Mouse (Mus musculus): ENCODE data around the gene Zic5. TPM values are rescaled to one million over a fixed set of nuclear protein-coding genes. Genes with fewer than 3 reads are reported as not detected.
"Not testable (repeated sequence)": the region's sequence is repeated elsewhere in the genome, so short reads cannot be mapped to it uniquely, and the experiment has no call there.

The Zic5 gene
- polyA plus RNA-seq, 1 experiment from 2014 or later: not detected

- H3K9ac ChIP-seq (replicated peaks): no peak overlapping the region
- H3K27ac ChIP-seq (ENCODE audit: low read depth): no peak overlapping the region
- TF ChIP-seq CTCF (IDR thresholded peaks at IDR 0.05; ENCODE audit: low read depth) (no peak), EP300 (IDR thresholded peaks at IDR 0.05; ENCODE audit: low read depth) (no peak)
- no peak for DNase-seq
- H3K4me3 ChIP-seq (ENCODE audit: low read depth, low read length): no peak overlapping the region
- H3K36me3 ChIP-seq (replicated peaks; ENCODE audit: insufficient read depth, low read length): no peaks in the 10 kb centered on the region
- no peaks in the 10 kb centered on the region for H3K9me3 ChIP-seq (ENCODE audit: low read length)
- peaks cover 12% of the 10 kb centered on the region for H3K4me1 ChIP-seq (ENCODE audit: insufficient read depth)
- H3K4me2 ChIP-seq (ENCODE audit: low read depth, low read length): no peak overlapping the region
- 39% methylated on average over 9 of the region's 9 CpGs for WGBS (ENCODE audit: insufficient replicate concordance)
- no peak for ATAC-seq
- peaks cover 63% of the 10 kb centered on the region for H3K27me3 ChIP-seq (ENCODE audit: insufficient read depth, low read length)
Measured at GRCm38 (mm10) chr14:122461966-122462365, 3.5 kb downstream of the Zic5 start.

- Histone ChIP-seq H3K9me3 (ENCODE audit: low read length) (no peaks in the 10 kb centered on the region), H3K4me2 (ENCODE audit: low read depth, low read length) (no peak overlapping the region), H3K36me3 (replicated peaks; ENCODE audit: insufficient read depth, low read length) (no peaks in the 10 kb centered on the region), H3K9ac (replicated peaks) (no peak overlapping the region), H3K4me3 (ENCODE audit: low read depth, low read length) (no peak overlapping the region), H3K27me3 (ENCODE audit: insufficient read depth, low read length) (peaks cover 59% of the 10 kb centered on the region), H3K4me1 (ENCODE audit: insufficient read depth) (peaks cover 12% of the 10 kb centered on the region), H3K27ac (ENCODE audit: low read depth) (no peak overlapping the region)
- 51% methylated on average over 3 of the region's 3 CpGs for WGBS (ENCODE audit: insufficient replicate concordance)
- DNase-seq (no peak), ATAC-seq (no peak)
- no peak for TF ChIP-seq CTCF (IDR thresholded peaks at IDR 0.05; ENCODE audit: low read depth)
- TF ChIP-seq EP300 (IDR thresholded peaks at IDR 0.05; ENCODE audit: low read depth): no peak
Measured at GRCm38 (mm10) chr14:122461500-122461899, 4.0 kb downstream of the Zic5 start.

- no peaks in the 10 kb centered on the region for H3K9me3 ChIP-seq (ENCODE audit: low read length)
- peaks cover 12% of the 10 kb centered on the region for H3K4me1 ChIP-seq (ENCODE audit: insufficient read depth)
- TF ChIP-seq CTCF (IDR thresholded peaks at IDR 0.05; ENCODE audit: low read depth) (no peak), EP300 (IDR thresholded peaks at IDR 0.05; ENCODE audit: low read depth) (no peak)
- WGBS (ENCODE audit: insufficient replicate concordance): 56% methylated on average over 5 of the region's 5 CpGs
- no peak overlapping the region for H3K9ac ChIP-seq (replicated peaks)
- H3K36me3 ChIP-seq (replicated peaks; ENCODE audit: insufficient read depth, low read length): no peaks in the 10 kb centered on the region
- H3K4me2 ChIP-seq (ENCODE audit: low read depth, low read length): no peak overlapping the region
- H3K27me3 ChIP-seq (ENCODE audit: insufficient read depth, low read length): peaks cover 56% of the 10 kb centered on the region
- no peak for ATAC-seq
- H3K27ac ChIP-seq (ENCODE audit: low read depth): no peak overlapping the region
- DNase-seq: no peak
- no peak overlapping the region for H3K4me3 ChIP-seq (ENCODE audit: low read depth, low read length)
Measured at GRCm38 (mm10) chr14:122460226-122460625, 5.3 kb downstream of the Zic5 start.

GRCm38 (mm10) chr14:122459776-122460175 is 5.7 kb downstream of the Zic5 start:
- WGBS (ENCODE audit: insufficient replicate concordance): 100% methylated on average over 1 of the region's 1 CpGs
- ATAC-seq (no peak), DNase-seq (no peak)
- no peak for TF ChIP-seq EP300 (IDR thresholded peaks at IDR 0.05; ENCODE audit: low read depth)
- TF ChIP-seq CTCF (IDR thresholded peaks at IDR 0.05; ENCODE audit: low read depth): no peak
- Histone ChIP-seq H3K27me3 (ENCODE audit: insufficient read depth, low read length) (peaks cover 56% of the 10 kb centered on the region), H3K4me3 (ENCODE audit: low read depth, low read length) (no peak overlapping the region), H3K9ac (replicated peaks) (no peak overlapping the region), H3K4me1 (ENCODE audit: insufficient read depth) (peaks cover 12% of the 10 kb centered on the region), H3K27ac (ENCODE audit: low read depth) (no peak overlapping the region), H3K9me3 (ENCODE audit: low read length) (no peaks in the 10 kb centered on the region), H3K36me3 (replicated peaks; ENCODE audit: insufficient read depth, low read length) (no peaks in the 10 kb centered on the region), H3K4me2 (ENCODE audit: low read depth, low read length) (no peak overlapping the region)

- ATAC-seq; H3K4me3 ChIP-seq (ENCODE audit: low read depth, low read length); DNase-seq; H3K27ac ChIP-seq (ENCODE audit: low read depth); H3K9me3 ChIP-seq (ENCODE audit: low read length); H3K36me3 ChIP-seq (replicated peaks; ENCODE audit: insufficient read depth, low read length); H3K4me2 ChIP-seq (ENCODE audit: low read depth, low read length); H3K9ac ChIP-seq (replicated peaks): not testable (repeated sequence)
- 63% methylated on average over 7 of the region's 12 CpGs for WGBS (ENCODE audit: insufficient replicate concordance)
- Histone ChIP-seq H3K4me1 (ENCODE audit: insufficient read depth) (peaks cover 12% of the 10 kb centered on the region), H3K27me3 (ENCODE audit: insufficient read depth, low read length) (peaks cover 54% of the 10 kb centered on the region)
Measured at GRCm38 (mm10) chr14:122459332-122459731, 6.1 kb downstream of the Zic5 start.

- Histone ChIP-seq H3K9ac (replicated peaks) (no peak overlapping the region), H3K4me1 (ENCODE audit: insufficient read depth) (0 out of 2 replicates have a peak, but pooled peaks cover 3% of the 10 kb centered on the region), H3K27ac (ENCODE audit: low read depth) (no peak overlapping the region), H3K27me3 (ENCODE audit: insufficient read depth, low read length) (peaks cover 64% of the 10 kb centered on the region), H3K4me2 (ENCODE audit: low read depth, low read length) (no peak overlapping the region), H3K36me3 (replicated peaks; ENCODE audit: insufficient read depth, low read length) (no peaks in the 10 kb centered on the region), H3K4me3 (ENCODE audit: low read depth, low read length) (no peak overlapping the region), H3K9me3 (ENCODE audit: low read length) (no peaks in the 10 kb centered on the region)
- no peak for TF ChIP-seq CTCF (IDR thresholded peaks at IDR 0.05; ENCODE audit: low read depth)
- TF ChIP-seq EP300 (IDR thresholded peaks at IDR 0.05; ENCODE audit: low read depth): no peak
- DNase-seq (no peak), ATAC-seq (no peak)
- 74% methylated on average over 4 of the region's 4 CpGs for WGBS (ENCODE audit: insufficient replicate concordance)
Measured at GRCm38 (mm10) chr14:122455562-122455958, 9.9 kb downstream of the Zic5 start.

All from liver, postnatal 0 days (tissue).